Mouse (Mus musculus) lung, postnatal 10 days (tissue): ENCODE data around the gene Dynll1.

Experiments
- DNase-seq: peaks from one replicate; pipeline ENCODE4 v3.0.0; 2021

The Dynll1 gene

DNA sequence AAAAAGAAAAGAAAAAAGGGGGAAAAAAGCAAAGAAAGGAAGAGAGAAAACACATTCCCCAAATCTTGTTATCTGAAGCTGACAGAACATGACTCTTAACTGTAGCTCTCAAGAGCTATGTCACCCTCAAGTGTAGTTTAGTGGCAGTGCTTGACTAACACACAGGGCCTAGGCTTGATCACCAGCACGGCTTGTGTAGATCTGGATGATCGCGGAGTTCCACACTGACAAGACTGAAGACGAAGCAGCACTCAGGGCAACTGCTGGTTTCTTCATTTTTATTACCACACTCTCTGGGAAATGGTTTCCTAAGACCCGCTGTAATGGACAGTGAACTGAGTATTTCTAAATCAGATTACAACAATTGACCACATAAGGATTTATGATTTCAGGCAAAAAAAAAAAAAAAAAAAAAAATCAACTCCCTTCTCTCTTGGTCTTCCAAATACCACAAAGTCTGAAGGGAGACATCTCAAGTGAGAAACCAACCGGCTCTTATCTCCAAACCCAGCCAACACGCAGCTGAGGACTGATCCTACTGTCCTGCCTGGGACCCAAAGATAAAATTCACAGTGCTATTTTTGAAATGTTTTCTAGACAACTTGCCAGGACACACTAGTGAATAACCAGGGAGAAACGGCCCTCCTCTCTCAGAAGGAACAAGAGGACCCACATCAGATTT lies 33.9 kb downstream of the Dynll1 start:
- no peak for DNase-seq

DNA sequence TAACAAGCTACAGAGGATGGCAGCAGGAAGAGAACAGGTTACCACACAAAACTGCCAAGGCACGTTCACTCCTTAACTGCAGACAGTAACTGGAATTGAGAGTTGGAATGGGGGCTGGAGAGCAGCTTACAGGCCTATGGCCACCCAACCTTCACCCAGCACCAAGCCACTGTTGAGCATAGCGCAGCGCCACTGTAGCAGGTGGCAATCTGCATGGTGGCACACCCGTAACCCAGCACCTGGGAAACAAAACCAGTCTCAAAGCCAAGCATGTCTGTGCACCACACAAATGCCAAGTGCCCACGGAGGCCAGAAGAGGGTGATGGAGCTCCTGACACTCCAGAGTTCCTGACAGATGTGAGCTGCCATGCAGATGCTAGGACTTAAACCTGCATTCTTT lies 34.5 kb downstream of the Dynll1 start:
- no peak for DNase-seq

DNA sequence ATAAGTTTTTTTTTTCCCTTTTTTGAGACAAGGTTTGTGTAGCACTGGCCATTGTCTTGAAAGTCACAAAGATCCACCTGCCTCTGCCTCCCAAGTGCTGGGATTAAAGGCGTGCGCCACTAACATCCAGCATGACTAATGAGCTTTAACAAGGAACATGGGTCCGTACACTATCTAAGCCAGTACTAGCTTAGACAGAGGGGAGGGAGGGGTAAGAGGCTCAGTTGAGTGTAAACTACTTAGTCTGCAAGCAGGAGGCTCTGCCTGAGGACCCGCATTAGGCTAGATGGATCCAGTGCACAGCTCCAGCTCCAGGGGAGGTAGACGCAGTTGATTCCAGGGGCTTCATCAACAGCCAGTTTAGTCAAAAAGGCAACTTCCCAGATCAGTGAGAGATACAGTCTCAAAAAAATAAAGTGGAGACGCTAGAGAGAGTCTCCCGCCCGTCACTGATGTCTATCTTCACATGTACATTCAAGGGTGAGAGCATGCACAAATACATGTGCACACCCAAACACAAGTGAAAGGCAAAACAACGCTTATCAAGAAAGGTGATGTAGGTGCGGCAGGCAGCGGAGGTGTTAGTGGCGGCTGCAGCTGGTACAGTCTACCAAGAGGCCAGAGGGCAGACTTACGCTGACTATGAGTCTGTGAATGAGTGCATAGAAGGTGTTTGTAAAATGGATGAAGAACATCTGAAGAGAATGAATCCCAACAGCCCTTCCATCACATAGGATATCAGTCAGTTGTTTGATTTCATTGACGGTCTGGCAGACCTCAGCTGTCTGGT lies 38.1 kb downstream of the Dynll1 start:
- DNase-seq = no peak

DNA sequence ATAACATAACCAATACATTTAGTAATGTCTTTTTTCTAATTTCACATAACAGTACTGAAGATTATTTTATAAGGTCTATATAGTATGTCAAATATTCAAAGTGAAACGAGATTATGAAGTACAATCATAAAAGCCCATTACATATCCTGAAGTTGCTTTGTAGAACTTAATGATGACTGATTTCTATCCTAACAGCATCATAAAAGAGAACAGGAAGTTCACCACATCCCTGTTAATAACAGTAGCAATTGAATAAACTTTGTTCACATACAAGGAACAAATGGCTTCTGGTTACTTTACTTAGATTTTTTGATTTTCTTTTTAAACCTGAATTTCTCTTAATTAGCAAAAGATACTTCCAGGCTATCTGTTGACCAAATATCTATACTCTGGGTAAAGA lies 38.9 kb downstream of the Dynll1 start:
- no peak for DNase-seq

DNA sequence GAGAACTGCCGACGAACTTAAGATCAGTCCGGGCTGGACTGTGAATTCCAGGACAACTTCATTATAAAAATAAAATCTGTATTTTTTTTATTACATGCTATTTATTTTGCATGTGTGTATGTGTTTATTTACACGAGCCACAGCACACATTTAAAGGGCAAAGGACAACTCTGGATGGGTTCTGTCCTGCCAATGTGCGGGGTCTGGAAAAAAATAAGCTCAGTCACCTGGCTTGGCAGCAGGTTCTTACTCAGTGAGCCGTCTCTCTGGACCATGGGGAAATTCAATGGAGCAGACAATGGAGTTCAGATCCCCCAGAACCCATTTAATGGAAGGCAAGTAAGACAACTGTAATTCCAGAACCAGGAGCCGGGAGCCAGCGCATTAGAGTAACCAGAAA lies 39.7 kb downstream of the Dynll1 start:
- DNase-seq = no peak

DNA sequence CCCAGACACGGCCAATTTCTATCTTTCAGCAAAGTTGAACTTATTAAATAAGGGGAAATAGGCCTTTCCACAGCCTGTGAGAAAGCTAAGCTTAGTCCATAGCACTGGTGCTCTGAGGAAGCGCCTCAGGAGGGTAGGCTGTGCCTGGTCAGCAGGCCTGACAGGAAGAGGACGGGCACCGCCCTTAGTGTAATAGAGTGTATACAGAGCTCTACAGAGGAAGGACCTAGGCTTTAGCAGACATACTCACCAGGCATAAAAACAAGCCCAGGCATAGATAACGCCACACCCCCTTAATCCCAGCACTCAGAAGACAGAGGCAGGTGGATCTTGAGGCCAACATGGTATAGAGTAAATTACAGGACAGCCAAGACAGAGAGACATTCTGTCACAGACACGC lies 40.4 kb downstream of the Dynll1 start:
- DNase-seq = no peak

DNA sequence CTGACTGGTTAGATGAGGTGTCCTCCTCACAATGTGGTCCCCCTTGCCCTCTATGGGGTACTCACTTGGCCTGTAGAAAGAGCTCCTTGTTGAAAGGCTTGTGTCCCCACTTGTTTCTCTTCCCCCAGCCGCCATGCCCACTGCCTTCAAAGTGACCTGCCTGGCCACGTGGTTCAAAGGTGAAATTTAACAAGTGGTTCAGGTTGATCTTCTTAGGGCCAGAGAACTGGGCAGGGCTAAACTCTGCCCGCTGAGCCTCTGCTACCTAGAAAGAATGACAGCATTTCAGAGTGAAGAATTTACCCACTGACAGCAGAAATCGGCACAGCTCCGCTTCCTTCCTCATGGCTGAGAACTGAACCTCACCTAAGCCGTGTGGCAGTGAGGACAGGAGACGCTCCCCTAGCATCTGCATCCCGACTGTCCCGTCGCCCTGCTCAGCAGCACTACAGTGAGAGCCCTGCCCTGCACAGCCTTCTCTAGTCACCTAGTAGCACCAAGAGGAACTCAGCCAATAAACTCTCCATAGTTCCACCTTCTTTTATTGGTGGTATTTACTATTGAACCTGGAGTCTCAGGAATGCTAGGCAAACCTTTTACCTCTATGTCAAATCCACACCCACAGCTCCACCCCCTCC lies 43.8 kb downstream of the Dynll1 start:
- DNase-seq = no peak

DNA sequence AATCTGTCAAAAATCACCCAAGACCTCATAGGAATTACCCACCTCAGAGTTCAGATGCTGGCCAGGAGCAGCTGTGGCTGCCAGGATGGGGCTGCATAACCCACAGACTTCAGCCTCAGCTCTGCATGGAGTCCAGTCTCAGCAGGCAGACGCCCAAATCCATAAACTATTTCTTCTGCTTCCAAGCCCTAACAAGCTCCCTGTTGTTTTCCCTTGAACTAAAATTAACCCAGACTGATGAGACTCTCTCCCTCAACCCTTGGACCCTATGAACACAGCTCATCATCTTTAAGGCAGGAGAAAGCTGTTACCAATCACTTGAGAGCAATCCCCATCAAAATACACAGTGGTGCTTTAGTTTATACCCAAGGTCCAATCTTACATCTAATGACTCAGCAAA lies 45.3 kb downstream of the Dynll1 start:
- no peak for DNase-seq
